Mouse (Mus musculus) natural killer cell, adult 2 months (primary cell): ENCODE results near the gene Zfp735.

Experiments
- DNase-seq, 2 experiments: peaks; one replicate each; pipeline ENCODE4 v3.0.0; 2022; ENCODE audit warnings: low spot score in 2 of 2

Gene Zfp735

DNA sequence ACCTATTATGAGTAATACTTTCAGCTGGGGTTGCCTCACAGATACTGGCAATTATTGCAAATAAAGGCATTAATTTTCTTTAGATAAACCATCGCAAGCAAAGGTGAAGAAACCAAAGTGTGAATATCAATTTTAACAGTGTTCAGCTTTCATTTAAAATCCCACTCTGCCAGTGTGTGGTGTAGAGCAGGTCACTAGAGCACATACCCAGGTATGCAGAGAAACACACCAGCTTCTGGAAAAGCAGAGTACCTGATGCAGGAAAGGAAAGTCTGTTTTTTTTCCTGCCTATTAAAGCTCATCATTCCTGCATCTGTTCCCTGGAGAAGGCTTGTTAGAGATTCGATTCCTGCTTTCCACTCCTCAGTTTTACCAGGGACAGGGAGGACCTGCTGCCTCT is at the start of gene Zfp735:
Zfp735 (plus strand) TSS at position 301 of the 400 bp plus-strand sequence.
- DNase-seq: no peak

DNA sequence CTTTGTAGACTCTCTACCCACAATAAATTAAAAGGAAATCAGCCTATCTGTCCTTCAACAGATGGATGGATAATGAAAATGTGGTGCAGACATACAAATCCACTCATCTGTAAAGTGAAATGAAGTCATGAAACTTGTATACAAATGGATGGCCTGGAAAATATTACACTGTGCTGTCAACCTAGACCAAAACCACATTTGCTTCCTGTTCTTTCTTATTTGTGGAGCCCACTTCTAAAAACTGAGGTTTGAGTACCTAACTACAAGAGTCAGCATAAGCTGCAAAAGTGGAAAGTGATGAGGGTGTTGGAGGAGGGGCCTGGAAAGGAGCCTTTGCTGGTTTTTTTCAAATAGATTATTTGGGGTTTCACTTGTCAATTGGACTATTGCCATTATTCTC is 70.5 kb downstream of the Zfp735 start:
- no peak for DNase-seq
